17 mouse cellular contexts compared by ENCODE assay signal in genomic region chr11:74675156-74675555, GRCm38 (mm10). TPM values are rescaled to one million over a fixed set of nuclear protein-coding genes. Genes with fewer than 3 reads are reported as not detected.
DNase-seq lines count a peak whose midpoint lies in the region; ATAC-seq and TF ChIP-seq lines count a peak whose summit lies in the region.
"Had no signal": no experiment of that assay in that cellular context is flagged by ENCODE, and none has a peak within 500 bp of the region (broad histone marks: within the 10 kb centered on the region; RNA-seq: fewer than 3 reads in every experiment).

No protein-coding gene starts in this region.

- no peak overlapping the region for H3K4me3 ChIP-seq in liver, embryonic 12.5 days
- no peak overlapping the region for H3K4me3 ChIP-seq in layer of hippocampus, adult 2 months
- H3K4me3 ChIP-seq in forebrain, embryonic 13.5 days, result no peak overlapping the region
- H3K4me3 ChIP-seq: forebrain, embryonic 15.5 days; heart, embryonic 12.5 days; limb, embryonic 15.5 days had no signal

- no peaks in the 10 kb centered on the region for H3K9me3 ChIP-seq in liver, embryonic 12.5 days (replicated peaks)
- H3K9me3 ChIP-seq in forebrain, embryonic 13.5 days (replicated peaks), result no peaks in the 10 kb centered on the region
- H3K9me3 ChIP-seq: forebrain, embryonic 15.5 days; heart, embryonic 12.5 days; limb, embryonic 15.5 days had no signal

- DNase-seq in frontal cortex, postnatal 36 days (ENCODE audit: low spot score in 2 of 2), result peak; percentile 50 to 67
- DNase-seq in frontal cortex, postnatal 25 days (ENCODE audit: low spot score in 2 of 2), result no peak
- no peak for DNase-seq in liver
- DNase-seq in layer of hippocampus, adult 2 months (ENCODE audit: low spot score in 2 of 2), result peak; percentile 61 to 80
- DNase-seq in right cerebral cortex, postnatal 36 days (ENCODE audit: low spot score in 2 of 2), result peak; percentile 46 to 64
- DNase-seq: B cell, adult 2 months; cerebellum, postnatal 14 days; gastrocnemius, postnatal 25 days; kidney, adult 9 months; thymus, postnatal 36 days had no signal

- WGBS in liver, embryonic 12.5 days (ENCODE audit: insufficient replicate concordance), result 82% methylated on average over 4 of the region's 4 CpGs
- 51% methylated on average over 4 of the region's 4 CpGs for WGBS in forebrain, embryonic 13.5 days

- H3K4me2 ChIP-seq in liver, embryonic 12.5 days, result no peak overlapping the region
- H3K4me2 ChIP-seq in forebrain, embryonic 13.5 days, result no peak overlapping the region
- H3K4me2 ChIP-seq: forebrain, embryonic 15.5 days; heart, embryonic 12.5 days; limb, embryonic 15.5 days had no signal

- H3K27ac ChIP-seq in liver, embryonic 12.5 days, result peak overlapping the region; percentile 75; the same call in 1 of the 2 replicates
- peak overlapping the region; percentile 73 for H3K27ac ChIP-seq in layer of hippocampus, adult 2 months
- no peak overlapping the region for H3K27ac ChIP-seq in forebrain, embryonic 13.5 days
- H3K27ac ChIP-seq: forebrain, embryonic 15.5 days; limb, embryonic 15.5 days; stomach, postnatal 0 days had no signal

- TF ChIP-seq CTCF in layer of hippocampus, adult 2 months (conservative IDR thresholded peaks at IDR 0.05), result no peak

- no peak for ATAC-seq in liver, embryonic 12.5 days
- no peak for ATAC-seq in forebrain, embryonic 13.5 days
- ATAC-seq: forebrain, embryonic 15.5 days; midbrain, embryonic 16.5 days had no signal

- H3K4me1 ChIP-seq in liver, embryonic 12.5 days, result peaks cover 29% of the 10 kb centered on the region
- H3K4me1 ChIP-seq in forebrain, embryonic 13.5 days, result no peaks in the 10 kb centered on the region
- H3K4me1 ChIP-seq: forebrain, embryonic 15.5 days; limb, embryonic 15.5 days had no signal

- H3K36me3 ChIP-seq in liver, embryonic 12.5 days, result peaks cover 86% of the 10 kb centered on the region
- peaks cover 67% of the 10 kb centered on the region for H3K36me3 ChIP-seq in forebrain, embryonic 13.5 days (ENCODE audit: poor library complexity, severe bottlenecking)

- no peak overlapping the region for H3K9ac ChIP-seq in liver, embryonic 12.5 days
- no peak overlapping the region for H3K9ac ChIP-seq in forebrain, embryonic 13.5 days
- H3K9ac ChIP-seq: forebrain, embryonic 15.5 days; heart, embryonic 12.5 days; limb, embryonic 15.5 days had no signal

- no peaks in the 10 kb centered on the region for H3K27me3 ChIP-seq in liver, embryonic 12.5 days (replicated peaks)
- no peaks in the 10 kb centered on the region for H3K27me3 ChIP-seq in forebrain, embryonic 13.5 days
- H3K27me3 ChIP-seq: forebrain, embryonic 15.5 days; heart, embryonic 12.5 days; limb, embryonic 15.5 days had no signal

RNA-seq across cellular contexts. Expression of gene Cluh, which starts 25.9 kb away (rescaled TPM):
- 49.6 and 50.1 TPM in 2 replicates for polyA plus RNA-seq in liver, embryonic 12.5 days (2016; fragmentation: Nextera tagmentation; extraction: Ambion mirVana)
- total RNA-seq in layer of hippocampus, adult 2 months (2021), result 10 to 100 TPM; 71.2 to 74.0 TPM
- polyA plus RNA-seq in forebrain, embryonic 13.5 days (2015; fragmentation: Nextera tagmentation; extraction: Ambion mirVana), result 9.3 and 11.8 TPM in 2 replicates

RNA-seq across cellular contexts. Expression of gene Pafah1b1, which starts 49.3 kb away (rescaled TPM):
- 54.3 and 54.7 TPM in 2 replicates for polyA plus RNA-seq in liver, embryonic 12.5 days (2016; fragmentation: Nextera tagmentation; extraction: Ambion mirVana)
- 100 to 1,000 TPM; 360 to 384 TPM for total RNA-seq in layer of hippocampus, adult 2 months (2021)
- 59.0 and 64.5 TPM in 2 replicates for polyA plus RNA-seq in forebrain, embryonic 13.5 days (2015; fragmentation: Nextera tagmentation; extraction: Ambion mirVana)

RNA-seq across cellular contexts. Expression of gene Ccdc92b, which starts 55.8 kb away (rescaled TPM):
- polyA plus RNA-seq in liver, embryonic 12.5 days (2016; fragmentation: Nextera tagmentation; extraction: Ambion mirVana), result 14.7 and 16.0 TPM in 2 replicates
- 10 to 100 TPM; 21.5 to 23.9 TPM for total RNA-seq in layer of hippocampus, adult 2 months (2021)
- polyA plus RNA-seq in forebrain, embryonic 13.5 days (2015; fragmentation: Nextera tagmentation; extraction: Ambion mirVana), result 1.1 TPM in 2 replicates

Comparison
In these comparisons a context has a peak if more than half of its experiments do, and no peak if none do; other contexts are left out.
1. DNase-seq: peak in frontal cortex, postnatal 36 days (2 of 2), layer of hippocampus, adult 2 months (2 of 2) and right cerebral cortex, postnatal 36 days (2 of 2); none in frontal cortex, postnatal 25 days (0 of 2) and liver (single experiment).